Mouse (Mus musculus): ENCODE measurements around the gene Arrb2.

DNA sequence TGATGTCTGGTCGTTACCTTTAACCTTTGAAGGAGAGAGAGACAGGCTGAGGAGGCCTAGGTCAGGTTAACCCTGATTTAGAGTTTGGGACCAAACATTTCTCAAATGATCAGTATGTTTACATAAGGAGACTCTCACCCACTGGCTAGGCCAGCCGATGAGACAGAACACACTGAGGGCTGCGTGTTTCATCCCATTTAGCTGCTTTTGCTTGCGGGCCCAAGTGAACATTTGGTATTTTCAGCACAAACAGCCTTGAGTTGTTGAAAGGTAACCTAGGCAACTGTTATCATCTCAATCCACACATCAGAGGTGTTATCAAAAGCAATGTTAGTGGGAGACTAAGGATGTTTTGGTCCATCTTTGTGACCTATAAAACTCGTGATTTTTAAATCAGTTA, 12.9 kb upstream of the Arrb2 start:
- no peak for TF ChIP-seq GATA1 (IDR thresholded peaks at IDR 0.05; ENCODE audit: borderline replicate concordance, low read length)
- no peak for TF ChIP-seq FLI1 (IDR thresholded peaks at IDR 0.05; ENCODE audit: low read length)
